ENCODE assay signal across 8 mouse cellular contexts in the genomic region with DNA sequence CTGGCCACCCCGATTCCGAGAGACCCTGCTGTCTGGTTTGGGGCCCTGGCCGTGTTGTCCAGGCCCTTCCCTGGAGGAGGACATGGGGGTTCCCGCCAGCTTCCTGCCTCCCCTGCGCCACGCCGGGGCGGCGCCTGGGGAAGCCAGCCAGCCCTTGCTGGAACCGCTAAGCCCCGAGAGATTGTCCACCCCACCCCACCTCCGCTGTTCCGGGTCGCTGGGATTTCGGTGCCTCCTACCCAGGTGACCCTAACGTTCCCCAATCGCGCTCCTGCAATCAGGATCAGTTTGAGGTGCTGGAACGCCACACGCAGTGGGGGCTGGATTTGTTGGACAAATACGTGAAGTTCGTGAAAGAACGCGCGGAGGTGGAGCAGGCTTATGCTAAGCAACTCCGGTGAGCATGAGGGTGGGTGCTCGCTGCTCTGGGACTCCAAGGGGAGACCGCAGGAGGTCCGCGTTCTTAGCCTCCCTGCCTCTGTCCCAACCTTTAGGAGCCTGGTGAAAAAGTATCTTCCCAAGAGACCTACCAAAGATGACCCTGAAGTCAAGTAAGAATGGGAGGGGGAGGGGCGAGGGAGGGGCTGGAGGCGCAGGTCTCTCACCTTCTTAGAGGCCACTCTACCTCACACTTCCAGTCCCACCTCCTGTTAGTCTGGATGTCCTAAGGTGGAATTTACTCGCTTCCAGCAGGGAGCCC. TPM values are rescaled to one million over a fixed set of nuclear protein-coding genes. Genes with fewer than 3 reads are reported as not detected.
A peak's percentile ranks its signal among the peaks of the same experiment; 100 is the strongest.
DNase-seq lines count a peak whose midpoint lies in the region; ATAC-seq lines count a peak whose summit lies in the region.

No protein-coding gene starts in this region.

- ATAC-seq in forebrain, embryonic 12.5 days (ENCODE audit: low FRiP score): no peak

- H3K9me3 ChIP-seq in forebrain, embryonic 12.5 days: no peaks in the 10 kb centered on the region
- H3K9me3 ChIP-seq in midbrain, embryonic 10.5 days (replicated peaks): no peaks in the 10 kb centered on the region

- peak overlapping the region; percentile 70 for H3K9ac ChIP-seq in forebrain, embryonic 12.5 days

- intact Hi-C loops in heart, postnatal 25 days (cut with DNase I): loop anchor here (2.0 to 10.0 kb wide), 2 partner anchors 24 to 436 kb away; no protein-coding TSS in a partner anchor
- intact Hi-C loops in left cerebral cortex, postnatal 36 days (cut with DNase I): no loop called here

- 3% methylated on average over 33 of the region's 33 CpGs for WGBS in forebrain, embryonic 12.5 days
- 3% methylated on average over 33 of the region's 33 CpGs for WGBS in midbrain, embryonic 10.5 days

- peak overlapping the region; percentile 85 for H3K4me2 ChIP-seq in forebrain, embryonic 12.5 days

- no peak overlapping the region for H3K27ac ChIP-seq in forebrain, embryonic 12.5 days
- peak overlapping the region; percentile 95 for H3K27ac ChIP-seq in midbrain, embryonic 10.5 days (replicated peaks)

- peak; percentile 24 to 30 for DNase-seq in B cell, adult 2 months
- peak; percentile 64 for DNase-seq in R1 (ENCODE audit: low read depth, low spot score)
- peak; percentile 70 for DNase-seq in heart, postnatal 25 days (ENCODE audit: low spot score)
- DNase-seq in left cerebral cortex, postnatal 36 days (ENCODE audit: low spot score in 2 of 2): peak; percentile 24 to 32
- peak; percentile 25 for DNase-seq in midbrain, embryonic 10.5 days (ENCODE audit: low spot score)
- DNase-seq in thymus, postnatal 36 days: peak; percentile 25 to 45
- no peak for DNase-seq in layer of hippocampus, adult 9-11 months

- H3K36me3 ChIP-seq in forebrain, embryonic 12.5 days (replicated peaks): peaks cover 24% of the 10 kb centered on the region
- H3K36me3 ChIP-seq in midbrain, embryonic 10.5 days: peaks cover 28% of the 10 kb centered on the region

- H3K4me1 ChIP-seq in forebrain, embryonic 12.5 days: peaks cover 36% of the 10 kb centered on the region
- peaks cover 38% of the 10 kb centered on the region for H3K4me1 ChIP-seq in midbrain, embryonic 10.5 days

- H3K4me3 ChIP-seq in forebrain, embryonic 12.5 days (replicated peaks): peak overlapping the region; percentile 62
- peak overlapping the region; percentile 81 for H3K4me3 ChIP-seq in midbrain, embryonic 10.5 days

- no peaks in the 10 kb centered on the region for H3K27me3 ChIP-seq in forebrain, embryonic 12.5 days
- H3K27me3 ChIP-seq in midbrain, embryonic 10.5 days (ENCODE audit: low read depth, poor library complexity, severe bottlenecking): no peaks in the 10 kb centered on the region

RNA-seq across cellular contexts. Expression of gene Trip10, which starts 1.4 kb away (rescaled TPM):
- polyA plus RNA-seq in forebrain, embryonic 12.5 days (2016; fragmentation: Nextera tagmentation; extraction: Ambion mirVana): 26.2 and 27.1 TPM in 2 replicates
- total RNA-seq in heart, postnatal 25 days (2021): 100 to 1,000 TPM in 1 of 2 experiments, 10 to 100 TPM in 1; 90.6 to 107 TPM
- 1 to 10 TPM; 5.3 to 9.2 TPM for total RNA-seq in left cerebral cortex, postnatal 36 days (2021)
- polyA plus RNA-seq in midbrain, embryonic 10.5 days (2016; fragmentation: Nextera tagmentation; extraction: Ambion mirVana): 34.0 and 42.1 TPM in 2 replicates

RNA-seq across cellular contexts. Expression of gene Gpr108, which starts 2.4 kb away (rescaled TPM):
- polyA plus RNA-seq in forebrain, embryonic 12.5 days (2016; fragmentation: Nextera tagmentation; extraction: Ambion mirVana): 20.1 and 20.9 TPM in 2 replicates
- 10 to 100 TPM; 26.1 to 29.5 TPM for total RNA-seq in heart, postnatal 25 days (2021)
- 10 to 100 TPM; 23.2 to 23.4 TPM for total RNA-seq in left cerebral cortex, postnatal 36 days (2021)
- polyA plus RNA-seq in midbrain, embryonic 10.5 days (2016; fragmentation: Nextera tagmentation; extraction: Ambion mirVana): 23.9 and 26.0 TPM in 2 replicates

RNA-seq across cellular contexts. Expression of gene C3, which starts 22.7 kb away (rescaled TPM):
- polyA plus RNA-seq in forebrain, embryonic 12.5 days (2016; fragmentation: Nextera tagmentation; extraction: Ambion mirVana): 0.04 and 0.14 TPM in 2 replicates
- 10 to 100 TPM; 47.1 to 80.7 TPM for total RNA-seq in heart, postnatal 25 days (2021)
- total RNA-seq in left cerebral cortex, postnatal 36 days (2021): under 1 TPM; 0.59 to 0.74 TPM
- polyA plus RNA-seq in midbrain, embryonic 10.5 days (2016; fragmentation: Nextera tagmentation; extraction: Ambion mirVana): 0.07 TPM in 1 of 2 replicates, not detected in the other

RNA-seq across cellular contexts. Expression of gene Vav1, which starts 28.3 kb away (rescaled TPM):
- 1.2 and 1.4 TPM in 2 replicates for polyA plus RNA-seq in forebrain, embryonic 12.5 days (2016; fragmentation: Nextera tagmentation; extraction: Ambion mirVana)
- 1 to 10 TPM; 1.5 to 1.7 TPM for total RNA-seq in heart, postnatal 25 days (2021)
- 1 to 10 TPM; 3.7 to 4.7 TPM for total RNA-seq in left cerebral cortex, postnatal 36 days (2021)
- polyA plus RNA-seq in midbrain, embryonic 10.5 days (2016; fragmentation: Nextera tagmentation; extraction: Ambion mirVana): 1.9 and 2.0 TPM in 2 replicates

RNA-seq across cellular contexts. Expression of gene Tnfsf14, which starts 56.6 kb away (rescaled TPM):
- polyA plus RNA-seq in forebrain, embryonic 12.5 days (2016; fragmentation: Nextera tagmentation; extraction: Ambion mirVana): 0.13 TPM in 1 of 2 replicates, not detected in the other
- total RNA-seq in heart, postnatal 25 days (2021): not detected
- not detected for total RNA-seq in left cerebral cortex, postnatal 36 days (2021)
- polyA plus RNA-seq in midbrain, embryonic 10.5 days (2016; fragmentation: Nextera tagmentation; extraction: Ambion mirVana): 0.06 and 0.21 TPM in 2 replicates

Comparison
In these comparisons a context has a peak if more than half of its experiments do, and no peak if none do; other contexts are left out.
1. RNA of gene Trip10, which starts 1.4 kb away (total RNA-seq): 90.6 to 107 TPM in heart, postnatal 25 days; 5.3 to 9.2 TPM in left cerebral cortex, postnatal 36 days; every median in the first group is over 4 times any median in the second.
2. RNA of gene C3, which starts 22.7 kb away (total RNA-seq): 47.1 to 80.7 TPM in heart, postnatal 25 days; 0.59 to 0.74 TPM in left cerebral cortex, postnatal 36 days; every median in the first group is over 10 times any median in the second.